Mouse (Mus musculus) megakaryocyte progenitor cell, adult 5-6 weeks (primary cell): Measurements from ENCODE around the gene Psmd3. TPM values are rescaled to one million over a fixed set of nuclear protein-coding genes. Genes with fewer than 3 reads are reported as not detected.
"Not testable (repeated sequence)": the region's sequence is repeated elsewhere in the genome, so short reads cannot be mapped to it uniquely, and the experiment has no call there.

ENCODE experiments used
- ATAC-seq: replicated peaks from 2 replicates; pipeline ENCODE4 v1.8.0; 2016; ENCODE audit warnings: mild to moderate bottlenecking, moderate TSS enrichment, inconsistent platforms; ENCODE audit not compliant: poor library complexity
- total RNA-seq, 2 experiments: library from RNA; stranded (forward) in 1 of 2; stranded (reverse) in 1 of 2; fragments of 157-497, 149-512 nt in 1 of 2; fragments of 200-1000 nt in 1 of 2; gene quantifications; 2 replicates each; pipeline versions ENCODE4 v1.2.3 to v1.2.4; 2015 to 2017

Gene Psmd3
- total RNA-seq, 2 experiments from 2014 or later: 38.6 to 71.9 TPM

- no peak for ATAC-seq
Measured at GRCm38 (mm10) chr11:98686976-98687375, 4.6 kb downstream of the Psmd3 start.

GRCm38 (mm10) chr11:98688009-98688408 lies 5.7 kb downstream of the Psmd3 start:
- ATAC-seq: no peak

GRCm38 (mm10) chr11:98693201-98693600 lies 10.8 kb downstream of the Psmd3 start:
- ATAC-seq: peak; percentile 39; the same call in 1 of the 2 replicates

- ATAC-seq: no peak
Measured at GRCm38 (mm10) chr11:98693746-98694145, 11.4 kb downstream of the Psmd3 start.

DNA sequence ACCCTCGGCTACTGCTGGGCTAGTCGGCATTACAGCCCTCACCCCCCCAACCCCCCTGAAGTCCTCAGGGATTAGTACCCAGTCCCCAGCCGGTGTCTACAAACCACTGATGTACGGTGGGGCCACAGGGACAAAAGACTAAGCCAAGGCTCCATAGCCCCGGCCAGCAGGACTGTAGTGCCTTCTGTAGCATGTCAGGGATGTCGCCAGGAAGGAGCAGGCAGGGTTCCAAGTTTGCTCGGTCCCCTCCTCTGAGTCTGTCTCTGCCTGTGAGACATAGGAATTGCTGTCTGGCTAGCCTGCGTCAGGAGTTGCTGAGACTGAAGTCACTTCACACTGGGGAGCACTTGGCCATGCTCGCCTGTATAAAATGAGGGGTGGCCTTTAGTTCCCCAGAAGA lies 11.9 kb downstream of the Psmd3 start:
- ATAC-seq: no peak

DNA sequence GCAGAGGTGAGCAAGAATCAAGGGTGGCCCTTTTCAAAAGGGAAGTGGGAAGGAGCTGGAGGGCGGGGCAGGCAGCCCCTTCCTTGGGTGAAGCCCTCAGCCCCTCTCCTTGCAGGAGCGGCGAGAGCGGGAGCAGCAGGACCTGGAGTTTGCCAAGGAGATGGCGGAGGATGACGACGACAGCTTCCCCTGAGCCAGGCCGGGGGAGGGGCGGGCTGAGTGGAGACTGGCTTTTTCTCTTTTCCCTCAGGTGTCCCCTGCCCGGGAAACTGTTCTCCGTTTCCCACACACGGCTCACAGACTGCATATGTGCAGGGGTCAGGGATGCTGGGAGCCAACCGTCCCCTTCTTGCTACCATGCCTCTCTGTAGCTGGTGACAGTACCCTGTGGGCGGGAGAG lies 13.1 kb downstream of the Psmd3 start:
- no peak for ATAC-seq

GRCm38 (mm10) chr11:98696454-98697216 lies 14.3 kb downstream of the Psmd3 start:
- no peak for ATAC-seq

GRCm38 (mm10) chr11:98697225-98697624 lies 14.9 kb downstream of the Psmd3 start:
- ATAC-seq: no peak

GRCm38 (mm10) chr11:98698849-98699640 lies 16.7 kb downstream of the Psmd3 start:
- no peak for ATAC-seq

GRCm38 (mm10) chr11:98699911-98700310 lies 17.6 kb downstream of the Psmd3 start:
- peak; percentile 95 for ATAC-seq

GRCm38 (mm10) chr11:98701213-98701670 lies 18.9 kb downstream of the Psmd3 start, which contains the start of gene Csf3:
TSS of gene Csf3 (plus strand) at chr11:98701263.
- ATAC-seq: no peak

- no peak for ATAC-seq
Measured at GRCm38 (mm10) chr11:98702323-98702722, 20.0 kb downstream of the Psmd3 start.

DNA sequence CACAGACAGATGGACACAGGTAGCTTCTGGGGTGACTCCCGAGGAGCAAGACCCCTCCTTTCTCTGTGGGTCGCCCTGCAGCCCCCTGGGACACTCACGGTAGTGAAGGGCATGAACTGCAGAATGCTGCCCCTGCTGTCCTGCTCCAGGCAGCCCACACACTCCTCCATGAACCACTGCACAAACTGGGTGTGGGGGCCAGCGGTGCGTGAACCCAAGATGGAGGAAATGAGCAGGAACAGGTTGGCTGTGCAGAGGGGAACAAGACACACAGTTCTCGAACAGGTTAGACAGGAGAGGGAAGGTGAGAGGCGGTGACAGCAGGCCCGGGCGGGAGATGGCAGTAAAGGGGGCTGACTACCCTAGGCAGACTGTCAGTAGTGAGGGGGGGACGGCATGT lies 22.7 kb downstream of the Psmd3 start:
- ATAC-seq: no peak

DNA sequence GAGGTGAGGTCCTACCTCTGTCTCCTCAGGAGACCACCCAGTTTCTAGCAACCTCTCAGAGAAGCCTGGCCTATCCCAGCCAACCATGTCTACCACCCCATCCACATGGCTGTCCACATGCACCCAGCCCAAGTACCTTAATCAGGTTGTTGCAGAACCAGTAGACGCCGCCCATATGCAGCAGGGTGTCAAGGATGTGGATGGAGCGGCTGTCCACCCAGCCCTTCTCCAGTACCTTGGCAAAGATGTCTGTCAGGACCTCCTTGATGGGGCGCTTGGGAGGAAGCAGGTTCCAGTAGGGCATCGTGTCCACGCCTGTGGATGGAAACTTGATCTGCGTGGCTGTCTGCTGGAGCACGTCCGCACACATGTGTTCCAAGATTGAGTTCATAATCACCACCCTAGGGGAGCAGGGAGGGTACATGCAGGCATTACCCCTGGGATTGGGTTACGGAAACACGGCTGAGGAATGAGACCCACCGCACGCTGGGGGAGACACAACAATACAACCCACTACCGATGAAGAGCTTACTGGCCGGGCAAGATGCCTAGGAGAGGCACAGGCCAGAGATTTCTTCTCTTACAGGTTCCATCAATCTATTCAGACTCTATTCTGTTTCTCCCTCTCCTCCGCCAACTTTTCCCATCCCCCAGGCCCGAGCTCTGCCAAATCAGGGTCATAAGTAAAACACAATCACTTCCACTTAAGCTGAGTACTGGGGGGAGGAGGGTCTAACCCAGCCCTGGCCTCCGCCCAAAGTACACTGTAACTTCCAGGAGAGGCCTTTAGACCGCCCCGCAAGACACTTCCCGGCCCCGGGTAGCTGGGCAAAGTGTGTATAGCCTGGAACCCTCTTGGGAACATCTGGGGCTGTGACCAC lies 25.3 kb downstream of the Psmd3 start:
- ATAC-seq: no peak

GRCm38 (mm10) chr11:98708282-98708956 lies 26.1 kb downstream of the Psmd3 start:
- peak; percentile 27 for ATAC-seq

- ATAC-seq: peak; percentile 20; the same call in 1 of the 2 replicates
Measured at GRCm38 (mm10) chr11:98709001-98709741, 26.8 kb downstream of the Psmd3 start.

- peak; percentile 77 for ATAC-seq
Measured at GRCm38 (mm10) chr11:98710416-98711045, 28.2 kb downstream of the Psmd3 start.

GRCm38 (mm10) chr11:98711046-98711434 lies 28.7 kb downstream of the Psmd3 start:
- ATAC-seq: no peak

GRCm38 (mm10) chr11:98712009-98712408 lies 29.7 kb downstream of the Psmd3 start:
- ATAC-seq: not testable (repeated sequence)
